Mouse (Mus musculus) ES-Bruce4 (cell line): ENCODE results near the gene Bcl7c.

Source experiments
- CTCF ChIP-seq: IDR thresholded peaks from one replicate; pipeline ENCODE4 v1.8.1; 2011; ENCODE audit warnings: low read depth, low read length
- EP300 ChIP-seq: IDR thresholded peaks from 2 replicates; pipeline ENCODE4 v1.6.1; 2011; ENCODE audit warnings: low read depth, low read length; ENCODE audit not compliant: insufficient read depth
- POLR2A ChIP-seq: IDR thresholded peaks from one replicate; pipeline ENCODE4 v1.8.1; 2011; ENCODE audit warnings: low read length; ENCODE audit not compliant: insufficient read depth

- TF ChIP-seq CTCF (no peak), POLR2A (no peak), EP300 (no peak)
Observed at GRCm38 (mm10) chr7:127753741-127754140, 45.0 kb upstream of the Bcl7c start.
